Mouse (Mus musculus) central nervous system, embryonic 11.5 days (tissue): ENCODE results near the gene Ccn5. TPM values are rescaled to one million over a fixed set of nuclear protein-coding genes. Genes with fewer than 3 reads are reported as not detected.

Experiments
- polyA plus RNA-seq: library from polyadenylated mRNA; depleted of rRNA; stranded (reverse); fragments of >200 nt; gene quantifications from 2 replicates; pipeline ENCODE4 v1.2.3, GENCODE M21; 2012; rRNA removed

Gene Ccn5
- polyA plus RNA-seq = 0.05 and 0.20 TPM in 2 replicates

DNA sequence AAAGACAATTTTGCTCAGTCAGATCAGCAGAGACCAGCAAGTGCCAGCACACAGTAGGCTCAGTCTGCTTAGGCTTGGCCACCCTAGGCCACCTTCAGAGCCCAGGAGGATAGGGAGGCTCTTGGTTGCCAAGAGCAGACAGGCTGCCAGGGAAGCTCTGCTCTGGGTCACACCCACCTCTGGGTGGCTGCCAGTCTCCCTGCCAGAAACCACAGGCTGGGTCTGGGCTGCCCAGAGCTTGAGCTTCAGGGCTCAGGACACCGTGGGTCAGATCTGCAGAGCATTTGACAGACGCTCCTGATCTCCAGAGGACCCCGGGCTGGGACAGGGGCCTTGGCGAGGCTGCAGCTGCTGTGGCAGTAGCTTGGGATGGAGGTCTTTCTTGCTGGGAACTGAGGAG is at the start of gene Ccn5:
TSS of gene Ccn5 (plus strand) at position 255 of the 400 bp plus-strand sequence.

DNA sequence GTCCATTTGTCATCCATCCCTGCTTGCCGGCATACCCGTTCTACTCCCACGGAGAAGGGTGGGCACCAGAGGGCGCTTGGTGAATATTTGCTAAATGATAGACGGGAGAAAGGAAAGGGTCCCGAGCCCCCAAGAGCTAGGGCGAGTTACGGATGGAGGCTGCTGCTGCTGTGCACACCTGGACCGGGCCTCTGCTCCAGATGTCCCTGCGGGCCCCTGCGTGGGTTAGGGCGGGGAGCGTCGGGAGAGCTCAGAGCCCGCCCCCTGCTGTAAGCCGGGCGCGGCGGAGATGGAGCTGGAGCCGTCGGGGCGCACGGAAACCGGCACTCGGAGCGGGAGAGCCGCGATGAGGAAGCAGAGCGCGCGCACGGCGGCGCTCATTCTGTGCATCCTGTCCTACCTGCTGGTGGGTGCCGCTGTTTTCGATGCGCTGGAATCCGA is 32.8 kb downstream of the Ccn5 start, which contains the start of gene Kcnk15:
TSS of gene Kcnk15 (plus strand) at position 191 of the 441 bp plus-strand sequence.

Other genes with a start within 250 kb of the Ccn5 start
- 21.3 and 24.9 TPM in 2 replicates for gene Ttpal, start 218.5 kb upstream of the Ccn5 start, polyA plus RNA-seq
- 47.5 and 90.8 TPM in 2 replicates for gene Serinc3, start 175.7 kb upstream of the Ccn5 start, polyA plus RNA-seq
- gene Pkig, start 162.5 kb upstream of the Ccn5 start, polyA plus RNA-seq = 76.3 and 88.1 TPM in 2 replicates
- gene Ada, start 70.6 kb upstream of the Ccn5 start, polyA plus RNA-seq = 4.8 and 6.0 TPM in 2 replicates
- gene Kcnk15, start 32.8 kb downstream of the Ccn5 start, polyA plus RNA-seq = 0.02 TPM in 1 of 2 replicates, not detected in the other
- 1.1 and 1.8 TPM in 2 replicates for gene Rims4, start 97.8 kb downstream of the Ccn5 start, polyA plus RNA-seq
- gene Ywhab, start 174.1 kb downstream of the Ccn5 start, polyA plus RNA-seq = 146 and 164 TPM in 2 replicates
- gene Pabpc1l, start 204.6 kb downstream of the Ccn5 start, polyA plus RNA-seq = 2.5 and 3.7 TPM in 2 replicates
- 25.4 and 52.5 TPM in 2 replicates for gene Stk4, start 249.5 kb downstream of the Ccn5 start, polyA plus RNA-seq